Mouse (Mus musculus): ENCODE results near the gene Zfy2.

The Zfy2 gene

GRCm38 (mm10) chrY:2170309-2170708 is at the start of gene Zfy2:
Gene Zfy2 (minus strand): TSS chrY:2170409.
- no peak for DNase-seq (ENCODE audit: low spot score in 2 of 2)
